27 mouse cellular contexts compared by ENCODE assay signal in genomic region chr6:112909711-112910110, GRCm38 (mm10).
"Had no signal": no experiment of that assay in that cellular context is flagged by ENCODE, and none has a peak within 500 bp of the region (broad histone marks: within the 10 kb centered on the region; RNA-seq: fewer than 3 reads in every experiment).

No protein-coding gene starts in this region.

- ATAC-seq: hindbrain, postnatal 0 days; intestine, embryonic 16.5 days had no signal

- H3K9ac ChIP-seq: heart, embryonic 13.5 days; heart, embryonic 15.5 days; hindbrain, embryonic 13.5 days; hindbrain, embryonic 15.5 days; kidney, embryonic 15.5 days; limb, embryonic 12.5 days; liver, embryonic 13.5 days had no signal

- DNase-seq: gastrocnemius, adult 2 months; gastrocnemius, postnatal 10 days; gastrocnemius, postnatal 25 days; heart, adult 18-20 months; heart, postnatal 14 days; heart, postnatal 36 days; kidney, adult 11 months; kidney, adult 2 months; kidney, adult 9 months; kidney, postnatal 14 days; kidney, postnatal 36 days; layer of hippocampus, adult 9-11 months; layer of hippocampus, postnatal 36 days; liver; liver, embryonic 13.5 days had no signal

- H3K4me1 ChIP-seq: heart, embryonic 15.5 days; kidney, embryonic 15.5 days; limb, embryonic 10.5 days; limb, embryonic 12.5 days had no signal

- H3K4me2 ChIP-seq: heart, embryonic 11.5 days; heart, embryonic 13.5 days; heart, embryonic 15.5 days; hindbrain, embryonic 13.5 days; hindbrain, embryonic 15.5 days; kidney, embryonic 15.5 days; limb, embryonic 12.5 days; liver, embryonic 11.5 days; liver, embryonic 13.5 days had no signal

- H3K36me3 ChIP-seq: heart, embryonic 13.5 days; heart, embryonic 15.5 days; hindbrain, embryonic 15.5 days; kidney, embryonic 15.5 days; limb, embryonic 10.5 days; limb, embryonic 12.5 days; liver, embryonic 13.5 days had no signal

- H3K27me3 ChIP-seq: heart, embryonic 15.5 days; hindbrain, embryonic 13.5 days; hindbrain, embryonic 15.5 days; kidney, embryonic 15.5 days; limb, embryonic 12.5 days; liver, embryonic 13.5 days had no signal

- H3K27ac ChIP-seq: gastrocnemius, adult 2 months; heart, embryonic 13.5 days; heart, embryonic 15.5 days; hindbrain, embryonic 13.5 days; hindbrain, embryonic 15.5 days; hindbrain, postnatal 0 days; kidney, embryonic 15.5 days; kidney, postnatal 0 days; limb, embryonic 10.5 days; limb, embryonic 12.5 days; liver, embryonic 13.5 days had no signal

- H3K4me3 ChIP-seq: gastrocnemius, adult 2 months; heart, embryonic 13.5 days; heart, embryonic 15.5 days; hindbrain, embryonic 13.5 days; hindbrain, embryonic 15.5 days; kidney, embryonic 15.5 days; limb, embryonic 10.5 days; limb, embryonic 12.5 days; liver, embryonic 13.5 days had no signal

- H3K9me3 ChIP-seq: heart, embryonic 13.5 days; heart, embryonic 15.5 days; hindbrain, embryonic 13.5 days; hindbrain, embryonic 15.5 days; kidney, embryonic 15.5 days; limb, embryonic 10.5 days; limb, embryonic 12.5 days; liver, embryonic 13.5 days had no signal
